Mouse (Mus musculus) heart, embryonic 15.5 days (tissue): ENCODE data around the gene Ly6f. TPM values are rescaled to one million over a fixed set of nuclear protein-coding genes. Genes with fewer than 3 reads are reported as not detected.

Experiments used
- ATAC-seq: fragments of 200-750 bp; cut with Nextera tagmentation; replicated peaks from 2 replicates; pipeline ENCODE4 v1.8.0; 2017; ENCODE audit warnings: low read depth, moderate TSS enrichment; ENCODE audit not compliant: insufficient number of reproducible peaks, insufficient read depth, low FRiP score
- H3K27ac ChIP-seq: fragments of 300-500 bp; sonication (generic); 2 replicates; pipeline ENCODE4 v1.5.1; 2015; ENCODE audit warnings: mild to moderate bottlenecking, inconsistent platforms
- H3K27me3 ChIP-seq: fragments of 300-500 bp; sonication (generic); 2 replicates; pipeline ENCODE4 v1.6.1; 2015; ENCODE audit warnings: inconsistent platforms
- H3K36me3 ChIP-seq: fragments of 300-500 bp; sonication (generic); 2 replicates; pipeline ENCODE4 v1.6.1; 2015; ENCODE audit warnings: mild to moderate bottlenecking, inconsistent platforms
- H3K4me1 ChIP-seq: fragments of 300-500 bp; sonication (generic); replicated peaks from 2 replicates; pipeline ENCODE4 v1.6.1; 2015; ENCODE audit warnings: inconsistent platforms
- H3K4me2 ChIP-seq: fragments of 300-500 bp; sonication (generic); 2 replicates; pipeline ENCODE4 v1.6.1; 2015; ENCODE audit warnings: inconsistent platforms, mild to moderate bottlenecking, moderate library complexity
- H3K4me3 ChIP-seq: fragments of 300-500 bp; sonication (generic); 2 replicates; pipeline ENCODE4 v1.5.1; 2015; ENCODE audit warnings: mild to moderate bottlenecking, inconsistent platforms
- H3K9ac ChIP-seq: fragments of 300-500 bp; sonication (generic); 2 replicates; pipeline ENCODE4 v1.6.1; 2015; ENCODE audit warnings: mild to moderate bottlenecking, inconsistent platforms
- H3K9me3 ChIP-seq: fragments of 300-500 bp; sonication (generic); replicated peaks from 2 replicates; pipeline ENCODE4 v1.6.1; 2016; ENCODE audit warnings: inconsistent platforms
- WGBS: fragments of 180-500 bp; shearing (Covaris S2); methylation state at CpG from one replicate; pipeline ENCODE4 v1.1.7; 2015; ENCODE audit warnings: mixed read lengths; 5-methylcytosine and 5-hydroxymethylcytosine counted together
- polyA plus RNA-seq: library from polyadenylated mRNA; unstranded; fragments of >200 nt; fragmentation: Nextera tagmentation; extraction: Ambion mirVana; gene quantifications from 2 replicates; pipeline ENCODE4 v1.2.1, GENCODE M21; 2015

Ly6f gene
- polyA plus RNA-seq, 1 experiment from 2014 or later, result not detected

DNA sequence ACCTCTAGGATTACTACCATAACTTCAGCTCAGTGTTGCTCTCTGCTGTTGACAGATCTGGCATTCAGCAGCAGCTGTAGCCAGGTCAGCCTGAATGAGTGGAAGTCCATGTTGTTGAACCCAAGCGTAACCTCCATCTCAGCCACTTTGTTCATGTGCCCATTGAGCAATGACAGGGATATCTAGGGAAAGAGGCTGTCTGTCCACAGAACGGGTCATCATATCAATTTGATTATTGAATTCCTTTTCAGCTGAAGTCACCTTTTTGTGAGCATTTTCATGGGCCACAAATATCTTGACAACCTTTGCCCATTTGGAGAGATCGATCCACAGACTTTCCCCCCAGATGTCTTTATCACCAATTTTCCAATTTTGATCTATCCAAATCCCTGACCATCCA lies 51.9 kb downstream of the Ly6f start:
- no peaks in the 10 kb centered on the region for H3K27me3 ChIP-seq
- WGBS, result 76% methylated on average over 3 of the region's 3 CpGs
- H3K27ac ChIP-seq, result no peak overlapping the region
- peaks cover 10% of the 10 kb centered on the region; the same call in 1 of the 2 replicates for H3K9me3 ChIP-seq
- H3K36me3 ChIP-seq, result no peaks in the 10 kb centered on the region
- ATAC-seq, result no peak
- H3K4me2 ChIP-seq, result no peak overlapping the region
- H3K4me1 ChIP-seq, result no peaks in the 10 kb centered on the region
- no peak overlapping the region for H3K9ac ChIP-seq
- no peak overlapping the region for H3K4me3 ChIP-seq

Other genes with a start within 250 kb of the Ly6f start
- 8.9 TPM in 2 replicates for gene Ly6c1, start 219.6 kb upstream of the Ly6f start, polyA plus RNA-seq
- 0.87 and 1.2 TPM in 2 replicates for gene Ly6c2, start 156.5 kb upstream of the Ly6f start, polyA plus RNA-seq
- gene Ly6g, start 113.2 kb upstream of the Ly6f start, polyA plus RNA-seq, result not detected in 2 replicates
- not detected in 2 replicates for gene BC025446, start 52.0 kb upstream of the Ly6f start, polyA plus RNA-seq